Mouse (Mus musculus) left cerebral cortex, adult 2 months (tissue): ENCODE measurements at regions not wholly inside any gene's neighbourhood (a gene's known extent, or its start where the extent isn't known, plus 50 kb on each side); places are given as distances from the start of the nearest gene placed in this dataset.

ENCODE experiments used
- DNase-seq, 2 experiments: peaks; one replicate each; pipeline ENCODE4 v3.0.0; 2021 to 2022; ENCODE audit warnings: low spot score in 2 of 2, mixed read lengths in 1 of 2; ENCODE audit errors: extremely low spot score in 1 of 2
- H3K27ac ChIP-seq: fragments of 200-600 bp; 2 replicates; pipeline ENCODE4 v1.8.1; 2022
- H3K4me3 ChIP-seq: fragments of 200-600 bp; 2 replicates; pipeline ENCODE4 v1.8.1; 2022
- CTCF ChIP-seq: fragments of 200-600 bp; IDR thresholded peaks from 2 replicates; pipeline ENCODE4 v1.8.1; 2022; ENCODE audit warnings: antibody characterized with exemption, mild to moderate bottlenecking, moderate library complexity
- intact Hi-C: fragments of 180-260 bp; cut with DNase I; formaldehyde crosslinking; loops from one replicate; pipeline ENCODE4 v1.15.1; 2025

- no peak overlapping the region for H3K4me3 ChIP-seq
- no peak overlapping the region for H3K27ac ChIP-seq
- no peak for DNase-seq
- intact Hi-C loops: no loop called here
- TF ChIP-seq CTCF: no peak
Measured at GRCm38 (mm10) chr1:92365366-92366075, 108.1 kb downstream of the Ndufa10 start.

DNA sequence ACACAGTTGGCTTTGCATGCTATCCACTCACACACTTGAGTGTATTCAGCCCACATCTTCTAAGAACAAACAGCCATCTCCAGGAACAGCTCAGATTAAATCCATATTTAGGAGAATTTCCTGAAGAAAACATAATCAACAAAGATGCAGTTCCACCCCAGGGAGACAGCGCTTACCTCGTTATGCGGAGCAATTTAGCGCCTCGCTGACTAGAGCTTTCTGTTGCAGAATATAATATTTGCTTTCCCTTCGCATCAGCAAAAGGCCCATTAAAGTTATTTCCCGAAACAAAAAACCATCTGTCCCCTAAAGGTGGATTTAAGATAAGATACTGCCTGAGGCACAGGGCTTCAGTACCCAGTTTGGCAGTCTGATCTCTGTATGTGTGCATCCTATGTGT, 112.0 kb downstream of the Ndufa10 start:
- intact Hi-C loops: loop anchor here (2.0 to 5.0 kb wide), 2 partner anchors 181 to 394 kb away; no protein-coding TSS in a partner anchor
- Histone ChIP-seq H3K27ac (0 out of 2 replicates have a peak overlapping the region, but pooled peaks have one; percentile 8), H3K4me3 (no peak overlapping the region)
- no peak for DNase-seq
- no peak; the same call in 1 of the 2 replicates for TF ChIP-seq CTCF

- peak; percentile 91 for TF ChIP-seq CTCF
- no peak overlapping the region for H3K4me3 ChIP-seq
- DNase-seq: peak; percentile 58 to 73
- H3K27ac ChIP-seq: no peak overlapping the region
- intact Hi-C loops: loop anchor here (2.0 to 5.0 kb wide), 2 partner anchors 179 to 393 kb away; no protein-coding TSS in a partner anchor
Measured at GRCm38 (mm10) chr1:92360255-92360654, 113.4 kb downstream of the Ndufa10 start.

DNA sequence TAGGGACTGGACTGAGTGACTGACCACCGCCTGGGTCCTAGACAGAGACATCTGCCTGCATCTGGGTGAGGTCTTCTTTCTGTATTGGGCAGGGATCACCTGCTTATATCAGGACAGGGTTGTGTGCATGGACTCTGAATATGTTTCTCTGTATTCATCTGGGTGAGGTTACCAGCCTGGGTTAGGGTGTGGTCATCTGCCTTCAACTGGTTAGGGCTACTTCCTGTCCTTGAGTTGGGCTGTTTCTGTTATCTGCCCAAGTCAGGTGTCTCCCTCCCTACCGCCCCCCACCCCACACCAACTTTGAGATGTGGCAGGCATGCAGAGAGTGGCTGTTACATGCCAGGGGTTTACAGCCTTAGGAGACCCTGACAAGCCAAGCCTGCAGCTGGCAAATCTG, 114.2 kb downstream of the Ndufa10 start:
- intact Hi-C loops: no loop called here
- TF ChIP-seq CTCF: no peak
- no peak overlapping the region for H3K27ac ChIP-seq
- no peak for DNase-seq
- no peak overlapping the region for H3K4me3 ChIP-seq

DNA sequence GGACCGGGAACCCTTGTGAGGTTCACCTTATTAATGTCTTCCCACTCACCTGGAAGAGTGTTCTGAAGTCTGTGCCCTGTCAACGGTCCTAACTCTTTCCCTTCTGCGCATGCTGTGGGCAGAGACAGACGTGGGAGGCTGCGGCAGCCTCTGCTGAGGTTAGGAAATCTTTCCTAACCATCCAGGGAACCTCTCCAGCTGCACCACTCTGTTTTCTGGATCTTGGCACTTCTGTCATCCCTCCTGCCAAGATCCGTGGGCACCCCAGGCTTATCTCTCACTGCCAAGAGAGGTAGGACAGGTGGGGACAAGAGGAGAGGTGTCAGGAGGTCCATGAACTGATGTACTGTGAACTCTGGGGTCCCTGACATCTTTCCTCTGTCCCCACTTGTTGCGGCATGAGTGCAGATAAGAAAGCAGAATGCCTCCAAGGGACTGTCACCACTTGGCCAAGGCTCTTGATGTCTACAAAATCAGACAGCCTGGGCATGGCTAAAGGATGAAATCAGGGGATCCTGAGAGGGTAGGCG, 114.8 kb downstream of the Ndufa10 start:
- intact Hi-C loops: no loop called here
- no peak for TF ChIP-seq CTCF
- no peak overlapping the region; the same call in 1 of the 2 replicates for H3K27ac ChIP-seq
- no peak for DNase-seq
- H3K4me3 ChIP-seq: no peak overlapping the region

GRCm38 (mm10) chr1:92348353-92349005, 125.2 kb downstream of the Ndufa10 start:
- Histone ChIP-seq H3K27ac (no peak overlapping the region), H3K4me3 (no peak overlapping the region)
- intact Hi-C loops: no loop called here
- TF ChIP-seq CTCF: no peak
- no peak for DNase-seq

- no peak for DNase-seq
- no peak for TF ChIP-seq CTCF
- Histone ChIP-seq H3K27ac (no peak overlapping the region), H3K4me3 (no peak overlapping the region)
- intact Hi-C loops: no loop called here
Measured at GRCm38 (mm10) chr1:92347656-92348055, 126.0 kb downstream of the Ndufa10 start.

DNA sequence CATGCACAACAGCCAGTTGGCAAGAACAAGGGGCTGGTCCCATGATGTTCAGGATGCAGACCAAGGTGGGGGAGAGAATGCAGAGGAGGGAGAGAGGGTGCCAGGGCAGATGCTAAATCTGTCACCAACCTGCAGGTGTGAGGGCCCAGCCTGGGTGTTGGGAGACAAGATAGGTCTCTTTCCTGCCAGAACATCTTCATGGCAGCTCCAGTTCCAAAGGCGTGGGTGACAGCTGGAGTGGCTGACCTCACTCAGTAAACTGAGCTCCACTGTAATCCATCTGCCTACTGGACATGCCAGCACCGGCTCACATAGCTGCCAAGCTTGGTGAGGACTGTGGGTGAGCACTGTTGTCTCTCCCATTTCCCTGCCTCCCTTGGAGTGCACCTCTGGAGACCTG, 129.9 kb downstream of the Ndufa10 start:
- Histone ChIP-seq H3K4me3 (no peak overlapping the region), H3K27ac (no peak overlapping the region)
- intact Hi-C loops: no loop called here
- no peak for DNase-seq
- no peak for TF ChIP-seq CTCF

GRCm38 (mm10) chr1:92343161-92343598, 130.5 kb downstream of the Ndufa10 start:
- TF ChIP-seq CTCF: no peak
- no peak overlapping the region for H3K4me3 ChIP-seq
- intact Hi-C loops: no loop called here
- DNase-seq: no peak
- H3K27ac ChIP-seq: no peak overlapping the region

GRCm38 (mm10) chr1:92341846-92342540, 131.7 kb downstream of the Ndufa10 start:
- intact Hi-C loops: no loop called here
- no peak for DNase-seq

GRCm38 (mm10) chr1:92340644-92341043, 133.0 kb downstream of the Ndufa10 start:
- H3K4me3 ChIP-seq: no peak overlapping the region
- no peak overlapping the region for H3K27ac ChIP-seq
- intact Hi-C loops: no loop called here
- TF ChIP-seq CTCF: no peak
- no peak for DNase-seq

More at GRCm38 (mm10) chr1:92341846-92342540, 131.7 kb downstream of the Ndufa10 start:
- Histone ChIP-seq H3K27ac (no peak overlapping the region), H3K4me3 (no peak overlapping the region)
- no peak for TF ChIP-seq CTCF

DNA sequence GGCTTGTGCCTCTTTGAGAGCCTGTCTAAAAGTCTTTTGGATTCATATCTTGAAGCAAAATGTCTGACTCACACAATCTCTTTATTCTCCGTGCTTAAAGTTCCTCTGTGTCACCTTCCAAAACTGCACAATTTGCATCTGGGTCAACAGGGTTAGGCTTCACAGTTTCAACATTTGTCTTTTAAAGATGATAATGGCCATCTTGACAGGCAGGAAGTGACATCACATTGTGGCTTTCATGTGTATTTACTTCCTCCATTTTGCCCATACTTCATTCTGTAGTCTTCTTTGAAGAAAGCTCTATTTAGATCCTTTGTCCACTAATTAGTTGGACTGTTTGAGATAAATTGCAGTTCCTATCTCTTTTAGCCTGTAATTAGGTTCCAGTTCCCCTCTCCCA, 135.1 kb downstream of the Ndufa10 start:
- TF ChIP-seq CTCF: no peak
- intact Hi-C loops: no loop called here
- Histone ChIP-seq H3K4me3 (no peak overlapping the region), H3K27ac (no peak overlapping the region)
- DNase-seq: no peak
